Comparison of ENCODE assay signal across 12 mouse cellular contexts in genomic region chr13:13237456-13237855, GRCm38 (mm10). TPM values are rescaled to one million over a fixed set of nuclear protein-coding genes. Genes with fewer than 3 reads are reported as not detected.
DNase-seq lines count a peak whose midpoint lies in the region; ATAC-seq and TF ChIP-seq lines count a peak whose summit lies in the region.
"Not testable (repeated sequence)": the region's sequence is repeated elsewhere in the genome, so short reads cannot be mapped to it uniquely, and the experiment has no call there.
"Had no signal": no experiment of that assay in that cellular context is flagged by ENCODE, and none has a peak within 500 bp of the region (broad histone marks: within the 10 kb centered on the region; RNA-seq: fewer than 3 reads in every experiment).

No protein-coding gene starts in this region.

- ATAC-seq in midbrain, postnatal 0 days (ENCODE audit: low FRiP score), result not testable (repeated sequence)

- not testable (repeated sequence) for H3K27ac ChIP-seq in limb, embryonic 10.5 days; midbrain, postnatal 0 days (ENCODE audit: low read depth, low read length)

- not testable (repeated sequence) for H3K36me3 ChIP-seq in limb, embryonic 10.5 days; midbrain, postnatal 0 days (ENCODE audit: insufficient read depth, low read length); splenic B cell, adult 2 months (ENCODE audit: control insufficient read depth, insufficient read depth, low read length, poor library complexity, severe bottlenecking)

- not testable (repeated sequence) for H3K9ac ChIP-seq in midbrain, postnatal 0 days (replicated peaks; ENCODE audit: low read length, poor library complexity, severe bottlenecking)

- H3K9me3 ChIP-seq in limb, embryonic 10.5 days (replicated peaks); midbrain, postnatal 0 days (ENCODE audit: low read length): not testable (repeated sequence)

- H3K4me3 ChIP-seq in limb, embryonic 10.5 days; midbrain, postnatal 0 days (ENCODE audit: low read depth, low read length): not testable (repeated sequence)

- not testable (repeated sequence) for H3K4me1 ChIP-seq in limb, embryonic 10.5 days; midbrain, postnatal 0 days (ENCODE audit: insufficient read depth, low read length)

- H3K27me3 ChIP-seq in limb, embryonic 10.5 days (ENCODE audit: low read depth, poor library complexity, severe bottlenecking); midbrain, postnatal 0 days (ENCODE audit: insufficient read depth, low read length); splenic B cell, adult 2 months (ENCODE audit: control insufficient read depth, insufficient read depth, low read length, poor library complexity, severe bottlenecking): not testable (repeated sequence)

- H3K4me2 ChIP-seq in midbrain, postnatal 0 days (ENCODE audit: low read depth, low read length, poor library complexity, severe bottlenecking), result not testable (repeated sequence)

- 3% methylated on average over 1 of the region's 1 CpGs for WGBS in limb, embryonic 10.5 days
- 0% methylated on average over 1 of the region's 1 CpGs for WGBS in midbrain, postnatal 0 days

- DNase-seq in B cell, adult 2 months, result peak; percentile 74 to 75
- DNase-seq in adrenal gland, postnatal 36 days, result peak; percentile 45 to 58
- DNase-seq in embryo, embryonic 11 days, result peak; percentile 16
- DNase-seq in heart, adult 8-10 months (ENCODE audit: low spot score), result peak; percentile 27
- peak; percentile 58 for DNase-seq in kidney, postnatal 14 days
- DNase-seq in limb, embryonic 10.5 days (ENCODE audit: low spot score), result peak; percentile 36
- peak; percentile 0 for DNase-seq in midbrain, postnatal 0 days (ENCODE audit: low spot score)
- DNase-seq in splenic B cell, adult 2 months (ENCODE audit: low read depth, low spot score), result peak; percentile 55

- peak; percentile 52 for TF ChIP-seq CTCF in midbrain, postnatal 0 days (IDR thresholded peaks at IDR 0.05)

RNA-seq across cellular contexts. Expression of gene Prl2c5, which starts 54.9 kb away (rescaled TPM):
- not detected for total RNA-seq in adrenal gland, postnatal 36 days (2021)
- not detected for total RNA-seq in heart, adult 8-10 months (2022)
- not detected in 2 replicates for polyA plus RNA-seq in limb, embryonic 10.5 days (2016; fragmentation: Nextera tagmentation; extraction: Ambion mirVana)
- total RNA-seq in midbrain, postnatal 0 days (2014; rRNA removed), result not detected in 2 replicates
- not detected in 2 replicates for polyA plus RNA-seq in midbrain, postnatal 0 days (2015; fragmentation: Nextera tagmentation; extraction: Ambion mirVana)
- polyA plus RNA-seq: CD4-positive, CD25-positive, alpha-beta regulatory T cell, adult 4 months; hindbrain, embryonic 16.5 days; liver, embryonic 16.5 days; neural tube, embryonic 13.5 days had no signal

Comparison
In these comparisons a context has a peak if more than half of its experiments do, and no peak if none do; other contexts are left out.
1. DNase-seq: peak in every context shown above with its lines; median percentile 74 in B cell, adult 2 months; 58 in kidney, postnatal 14 days; 55 in splenic B cell, adult 2 months; 52 in adrenal gland, postnatal 36 days; 36 in limb, embryonic 10.5 days; 27 in heart, adult 8-10 months; 16 in embryo, embryonic 11 days; 0 in midbrain, postnatal 0 days.